Mouse (Mus musculus) liver, embryonic 16.5 days (tissue): ENCODE data around the gene Ddb2. TPM values are rescaled to one million over a fixed set of nuclear protein-coding genes. Genes with fewer than 3 reads are reported as not detected.
A peak's percentile ranks its signal among the peaks of the same experiment; 100 is the strongest.
"Not testable (repeated sequence)": the region's sequence is repeated elsewhere in the genome, so short reads cannot be mapped to it uniquely, and the experiment has no call there.

Experiments
- ATAC-seq: fragments of 200-750 bp; cut with Nextera tagmentation; 2 replicates; pipeline ENCODE4 v1.8.0; 2017; ENCODE audit warnings: low read depth, mild to moderate bottlenecking, moderate number of reproducible peaks, moderate library complexity
- H3K27ac ChIP-seq: fragments of 300-500 bp; sonication (generic); 2 replicates; pipeline ENCODE4 v1.5.1; 2014; ENCODE audit warnings: mild to moderate bottlenecking, low read length
- H3K27me3 ChIP-seq: fragments of 300-500 bp; sonication (generic); 2 replicates; pipeline ENCODE4 v1.6.1; 2014; ENCODE audit warnings: low read depth, low read length, mixed read lengths; ENCODE audit not compliant: control insufficient read depth, insufficient read depth
- H3K36me3 ChIP-seq: fragments of 300-500 bp; sonication (generic); 2 replicates; pipeline ENCODE4 v1.6.1; 2014; ENCODE audit warnings: mild to moderate bottlenecking; ENCODE audit not compliant: control insufficient read depth, insufficient read depth
- H3K4me1 ChIP-seq: fragments of 300-500 bp; sonication (generic); 2 replicates; pipeline ENCODE4 v1.6.1; 2014; ENCODE audit warnings: low read depth, low read length, mixed read lengths; ENCODE audit not compliant: control insufficient read depth
- H3K4me2 ChIP-seq: fragments of 300-500 bp; sonication (generic); 2 replicates; pipeline ENCODE4 v1.6.1; 2014; ENCODE audit warnings: low read depth, low read length, mixed read lengths
- H3K4me3 ChIP-seq: fragments of 300-500 bp; sonication (generic); 2 replicates; pipeline ENCODE4 v1.5.1; 2014; ENCODE audit warnings: low read depth, mild to moderate bottlenecking, low read length
- H3K9ac ChIP-seq: fragments of 300-500 bp; sonication (generic); 2 replicates; pipeline ENCODE4 v1.6.1; 2014; ENCODE audit warnings: low read depth, low read length
- H3K9me3 ChIP-seq: fragments of 300-500 bp; sonication (generic); replicated peaks from 2 replicates; pipeline ENCODE4 v1.6.1; 2016; ENCODE audit warnings: low read length; ENCODE audit not compliant: control insufficient read depth
- WGBS: fragments of 180-500 bp; shearing (Covaris S2); extraction: QIAGEN DNeasy Blood & Tissue Kit; methylation state at CpG from one replicate; pipeline ENCODE4 v1.1.7; 2014; ENCODE audit not compliant: insufficient replicate concordance; 5-methylcytosine and 5-hydroxymethylcytosine counted together
- polyA plus RNA-seq: library from polyadenylated mRNA; unstranded; fragments of >200 nt; fragmentation: Nextera tagmentation; extraction: Ambion mirVana; gene quantifications from 2 replicates; pipeline ENCODE4 v1.2.1, GENCODE M21; 2015

Gene Ddb2
- polyA plus RNA-seq, 1 experiment from 2014 or later: 6.2 TPM

GRCm38 (mm10) chr2:91242547-91242946 is 5.8 kb upstream of the Ddb2 start:
- Histone ChIP-seq H3K27me3 (no peaks in the 10 kb centered on the region), H3K4me3 (no peak overlapping the region), H3K27ac (peak overlapping the region; percentile 12; the same call in 1 of the 2 replicates), H3K4me2 (no peak overlapping the region), H3K4me1 (peaks cover 29% of the 10 kb centered on the region), H3K9ac (no peak overlapping the region), H3K36me3 (no peaks in the 10 kb centered on the region), H3K9me3 (no peaks in the 10 kb centered on the region)
- 33% methylated on average over 5 of the region's 5 CpGs for WGBS
- peak; percentile 71 for ATAC-seq

- H3K9me3 ChIP-seq, H3K36me3 ChIP-seq, H3K27me3 ChIP-seq: not testable (repeated sequence)
- H3K4me3 ChIP-seq: peak overlapping the region; percentile 72
- H3K4me2 ChIP-seq: peak overlapping the region; percentile 99
- peak overlapping the region; percentile 95 for H3K27ac ChIP-seq
- H3K9ac ChIP-seq: peak overlapping the region; percentile 77
- WGBS: 7% methylated on average over 4 of the region's 4 CpGs
- H3K4me1 ChIP-seq: peaks cover 15% of the 10 kb centered on the region
- peak; percentile 7; the same call in 1 of the 2 replicates for ATAC-seq
Measured at GRCm38 (mm10) chr2:91237511-91238080, 814 bp upstream of the Ddb2 start.

GRCm38 (mm10) chr2:91229735-91230134 is 7.0 kb downstream of the Ddb2 start:
- Histone ChIP-seq H3K9me3 (no peaks in the 10 kb centered on the region), H3K4me1 (no peaks in the 10 kb centered on the region), H3K4me3 (no peak overlapping the region), H3K27me3 (no peaks in the 10 kb centered on the region), H3K27ac (no peak overlapping the region), H3K9ac (no peak overlapping the region), H3K4me2 (no peak overlapping the region), H3K36me3 (no peaks in the 10 kb centered on the region; the same call in 1 of the 2 replicates)
- no peak for ATAC-seq
- 65% methylated on average over 2 of the region's 2 CpGs for WGBS

GRCm38 (mm10) chr2:91223614-91224013 is 13.2 kb downstream of the Ddb2 start:
- no peak overlapping the region for H3K27ac ChIP-seq
- no peaks in the 10 kb centered on the region for H3K36me3 ChIP-seq
- 74% methylated on average over 2 of the region's 2 CpGs for WGBS
- no peaks in the 10 kb centered on the region for H3K27me3 ChIP-seq
- H3K4me3 ChIP-seq: no peak overlapping the region
- H3K9me3 ChIP-seq: no peaks in the 10 kb centered on the region
- H3K9ac ChIP-seq: no peak overlapping the region
- ATAC-seq: no peak
- no peaks in the 10 kb centered on the region for H3K4me1 ChIP-seq
- H3K4me2 ChIP-seq: no peak overlapping the region

- H3K9me3 ChIP-seq: no peaks in the 10 kb centered on the region
- no peak overlapping the region for H3K9ac ChIP-seq
- 89% methylated on average over 3 of the region's 3 CpGs for WGBS
- no peaks in the 10 kb centered on the region for H3K4me1 ChIP-seq
- H3K27me3 ChIP-seq: no peaks in the 10 kb centered on the region
- no peak overlapping the region for H3K4me2 ChIP-seq
- ATAC-seq: no peak
- H3K4me3 ChIP-seq: no peak overlapping the region
- H3K36me3 ChIP-seq: no peaks in the 10 kb centered on the region
- H3K27ac ChIP-seq: no peak overlapping the region
Measured at GRCm38 (mm10) chr2:91220501-91220900, 16.3 kb downstream of the Ddb2 start.

GRCm38 (mm10) chr2:91217032-91217431 is 19.8 kb downstream of the Ddb2 start:
- no peak overlapping the region for H3K4me2 ChIP-seq
- H3K27me3 ChIP-seq: no peaks in the 10 kb centered on the region
- H3K36me3 ChIP-seq: peaks cover 3% of the 10 kb centered on the region; the same call in 1 of the 2 replicates
- no peak overlapping the region for H3K4me3 ChIP-seq
- no peaks in the 10 kb centered on the region for H3K4me1 ChIP-seq
- no peaks in the 10 kb centered on the region for H3K9me3 ChIP-seq
- WGBS: 62% methylated on average over 4 of the region's 4 CpGs
- no peak overlapping the region for H3K9ac ChIP-seq
- no peak overlapping the region for H3K27ac ChIP-seq
- peak; percentile 35; the same call in 1 of the 2 replicates for ATAC-seq

GRCm38 (mm10) chr2:91213311-91213710 is 23.5 kb downstream of the Ddb2 start:
- Histone ChIP-seq H3K9me3 (no peaks in the 10 kb centered on the region), H3K9ac (no peak overlapping the region), H3K4me1 (no peaks in the 10 kb centered on the region), H3K4me3 (no peak overlapping the region), H3K4me2 (no peak overlapping the region), H3K36me3 (peaks cover 5% of the 10 kb centered on the region), H3K27me3 (no peaks in the 10 kb centered on the region), H3K27ac (no peak overlapping the region)
- no peak for ATAC-seq

- ATAC-seq: no peak
- H3K4me1 ChIP-seq: peaks cover 11% of the 10 kb centered on the region
- no peak overlapping the region for H3K4me2 ChIP-seq
- H3K9ac ChIP-seq: no peak overlapping the region
- H3K27me3 ChIP-seq: no peaks in the 10 kb centered on the region
- H3K4me3 ChIP-seq: no peak overlapping the region
- H3K36me3 ChIP-seq: peaks cover 11% of the 10 kb centered on the region
- H3K9me3 ChIP-seq: no peaks in the 10 kb centered on the region
- H3K27ac ChIP-seq: peak overlapping the region; percentile 29
- WGBS: 59% methylated on average over 9 of the region's 9 CpGs
Measured at GRCm38 (mm10) chr2:91206254-91206775, 30.5 kb downstream of the Ddb2 start.

- 14% methylated on average over 20 of the region's 20 CpGs for WGBS
- peak; percentile 9 for ATAC-seq
- Histone ChIP-seq H3K4me3 (peak overlapping the region; percentile 88), H3K36me3 (peaks cover 8% of the 10 kb centered on the region), H3K4me2 (peak overlapping the region; percentile 83), H3K27ac (peak overlapping the region; percentile 65), H3K4me1 (peaks cover 11% of the 10 kb centered on the region), H3K9me3 (no peaks in the 10 kb centered on the region), H3K27me3 (no peaks in the 10 kb centered on the region), H3K9ac (peak overlapping the region; percentile 88)
Measured at GRCm38 (mm10) chr2:91202972-91203656, 33.7 kb downstream of the Ddb2 start.
